Mouse (Mus musculus): ENCODE data around the gene Sncg.

GRCm38 (mm10) chr14:34343078-34343477 lies 31.5 kb downstream of the Sncg start:
- TF ChIP-seq CTCF (IDR thresholded peaks at IDR 0.05; ENCODE audit: low read depth) (no peak), EP300 (IDR thresholded peaks at IDR 0.05; ENCODE audit: low read depth) (no peak)

Data from heart, postnatal 0 days (tissue).